Mouse (Mus musculus) C2C12 (cell line): ENCODE results near the gene Zfyve9. TPM values are rescaled to one million over a fixed set of nuclear protein-coding genes. Genes with fewer than 3 reads are reported as not detected.

Experiments
- H3K27me3 ChIP-seq: one replicate; pipeline ENCODE4 v1.6.1; 2011; ENCODE audit not compliant: control insufficient read depth, insufficient read depth, insufficient read length
- H3K36me3 ChIP-seq: one replicate; pipeline ENCODE4 v1.6.1; 2011; ENCODE audit not compliant: control insufficient read depth, insufficient read depth
- H3K4me3 ChIP-seq: one replicate; pipeline ENCODE4 v1.5.1; 2011; ENCODE audit warnings: mild to moderate bottlenecking, control low read depth; ENCODE audit not compliant: poor library complexity, insufficient read depth, severe bottlenecking
- H3K79me2 ChIP-seq: one replicate; pipeline ENCODE4 v1.6.1; 2011; ENCODE audit not compliant: control insufficient read depth, insufficient read depth
- H3K79me3 ChIP-seq: one replicate; pipeline ENCODE4 v1.6.1; 2011; ENCODE audit warnings: low read depth, control low read depth
- H3ac ChIP-seq: one replicate; pipeline ENCODE3; 2011; ENCODE audit warnings: low read depth; ENCODE audit not compliant: control insufficient read depth, insufficient read length
- CEBPB ChIP-seq: IDR thresholded peaks from one replicate; pipeline ENCODE4 v1.6.1; 2011; ENCODE audit warnings: low read depth, mild to moderate bottlenecking, control low read depth, moderate library complexity
- CTCF ChIP-seq: IDR thresholded peaks from one replicate; pipeline ENCODE4 v1.5.1; 2011; ENCODE audit not compliant: control insufficient read depth, insufficient read depth, insufficient read length
- FOSL1 ChIP-seq: IDR thresholded peaks from one replicate; pipeline ENCODE4 v1.8.0; 2011; ENCODE audit warnings: mild to moderate bottlenecking, low read length; ENCODE audit not compliant: poor library complexity, insufficient read depth, severe bottlenecking
- MAX ChIP-seq: IDR thresholded peaks from one replicate; pipeline ENCODE4 v1.6.1; 2011; ENCODE audit warnings: mild to moderate bottlenecking, control low read depth
- MYOD1 ChIP-seq: IDR thresholded peaks from one replicate; pipeline ENCODE4 v1.6.1; 2011; ENCODE audit warnings: low read depth; ENCODE audit not compliant: control insufficient read depth, insufficient read length
- MYOG ChIP-seq: IDR thresholded peaks from one replicate; pipeline ENCODE4 v1.6.1; 2011; ENCODE audit not compliant: control insufficient read depth, insufficient read length; ENCODE audit errors: extremely low read depth
- USF1 ChIP-seq: IDR thresholded peaks from one replicate; pipeline ENCODE4 v1.6.1; 2011; ENCODE audit warnings: low read depth, mild to moderate bottlenecking, control low read depth, moderate library complexity
- polyA plus RNA-seq: library from polyadenylated mRNA; unstranded; fragments of >200 nt; fragmentation: generic; extraction: Trizol; gene quantifications from one replicate; pipeline ENCODE4 v1.2.1, GENCODE M21; 2012; ENCODE audit warnings: missing spikeins

The Zfyve9 gene
- polyA plus RNA-seq, 1 experiment, result 5.5 TPM

DNA sequence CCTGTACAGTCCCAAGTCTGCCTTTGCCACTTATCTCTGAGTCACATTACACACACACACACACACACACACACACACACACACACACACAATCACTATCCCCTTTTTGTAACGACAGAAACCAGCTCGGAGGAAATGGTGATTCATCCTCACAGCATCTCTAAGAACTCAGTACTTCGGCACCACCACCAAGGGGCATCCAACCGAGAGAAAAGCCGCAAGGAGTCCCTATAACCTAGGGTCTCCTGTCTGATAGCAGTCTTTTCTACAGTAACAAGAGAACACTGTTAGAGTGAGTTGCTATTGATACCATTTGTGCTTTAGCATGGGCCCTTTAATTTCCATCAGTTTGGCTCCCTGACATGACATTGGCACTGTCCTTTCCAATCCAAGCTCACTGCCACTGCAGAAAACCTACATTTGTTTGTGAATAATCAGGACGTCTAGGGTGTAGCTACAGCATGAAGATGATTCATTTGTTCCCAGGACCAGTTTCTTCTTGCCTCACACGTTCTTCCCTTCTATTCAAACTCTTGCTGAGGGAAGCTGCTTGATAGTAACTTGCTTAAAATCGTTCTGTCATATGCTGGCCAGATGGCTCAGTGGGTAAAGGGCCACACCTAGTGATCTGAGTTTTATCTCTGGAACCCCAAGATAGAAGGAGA lies 2.0 kb upstream of the Zfyve9 start:
- peaks cover 25% of the 10 kb centered on the region for H3K79me2 ChIP-seq
- H3K36me3 ChIP-seq, result no peaks in the 10 kb centered on the region
- TF ChIP-seq CTCF (no peak), USF1 (no peak), FOSL1 (no peak), MYOG (no peak), MYOD1 (no peak), CEBPB (no peak), MAX (no peak)
- H3K27me3 ChIP-seq, result no peaks in the 10 kb centered on the region
- H3K4me3 ChIP-seq, result no peak overlapping the region
- no peak overlapping the region for H3ac ChIP-seq
- H3K79me3 ChIP-seq, result peaks cover 11% of the 10 kb centered on the region

DNA sequence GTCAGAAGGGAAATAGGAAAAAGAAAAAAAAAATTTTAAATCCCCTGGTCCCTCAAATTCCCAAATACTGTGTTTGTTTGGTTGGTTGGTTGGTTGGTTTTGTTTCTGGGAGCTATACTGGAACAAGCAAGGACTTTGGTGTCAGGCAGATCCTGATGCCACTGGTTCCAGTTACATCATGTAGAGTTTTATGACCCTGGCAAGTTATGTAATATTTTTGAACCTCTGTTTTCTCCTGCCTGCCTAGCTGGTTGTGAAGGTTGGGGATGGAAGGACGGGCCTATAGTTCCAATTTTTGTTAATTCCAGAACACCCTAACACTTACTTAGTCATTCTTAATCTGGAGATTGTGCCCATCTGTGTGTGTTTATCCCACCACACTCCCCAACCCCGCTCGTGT lies 998 bp upstream of the Zfyve9 start:
- Histone ChIP-seq H3K79me2 (peaks cover 34% of the 10 kb centered on the region), H3ac (no peak overlapping the region), H3K4me3 (no peak overlapping the region), H3K79me3 (peaks cover 15% of the 10 kb centered on the region), H3K27me3 (no peaks in the 10 kb centered on the region), H3K36me3 (no peaks in the 10 kb centered on the region)
- TF ChIP-seq MYOG (no peak), FOSL1 (no peak), MYOD1 (no peak), USF1 (no peak)

DNA sequence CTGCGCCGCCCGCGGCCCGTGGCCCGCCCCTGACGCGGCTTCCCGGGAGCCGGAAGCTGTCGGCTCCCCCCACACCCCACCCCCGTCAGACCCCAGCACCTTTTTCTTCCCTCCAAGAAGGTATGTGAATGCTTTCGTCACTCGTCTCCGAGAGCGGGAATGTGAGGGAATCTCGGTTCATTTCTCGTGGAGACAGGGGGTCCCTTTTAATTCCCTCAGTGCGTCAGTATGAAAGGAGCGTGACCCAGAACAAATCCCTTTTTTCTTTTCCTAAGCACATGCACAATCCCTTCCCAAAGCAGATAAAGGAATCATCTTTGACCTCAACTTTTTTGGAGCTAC lies 237 bp upstream of the Zfyve9 start:
- peak overlapping the region; percentile 72 for H3K4me3 ChIP-seq
- peaks cover 41% of the 10 kb centered on the region for H3K79me2 ChIP-seq
- no peaks in the 10 kb centered on the region for H3K36me3 ChIP-seq
- TF ChIP-seq CTCF, result no peak
- TF ChIP-seq MYOD1, result no peak
- no peak for TF ChIP-seq MYOG
- TF ChIP-seq CEBPB, result no peak
- TF ChIP-seq FOSL1, result no peak
- TF ChIP-seq USF1, result no peak
- TF ChIP-seq MAX, result no peak
- no peaks in the 10 kb centered on the region for H3K27me3 ChIP-seq
- H3ac ChIP-seq, result peak overlapping the region; percentile 93
- H3K79me3 ChIP-seq, result peaks cover 15% of the 10 kb centered on the region

DNA sequence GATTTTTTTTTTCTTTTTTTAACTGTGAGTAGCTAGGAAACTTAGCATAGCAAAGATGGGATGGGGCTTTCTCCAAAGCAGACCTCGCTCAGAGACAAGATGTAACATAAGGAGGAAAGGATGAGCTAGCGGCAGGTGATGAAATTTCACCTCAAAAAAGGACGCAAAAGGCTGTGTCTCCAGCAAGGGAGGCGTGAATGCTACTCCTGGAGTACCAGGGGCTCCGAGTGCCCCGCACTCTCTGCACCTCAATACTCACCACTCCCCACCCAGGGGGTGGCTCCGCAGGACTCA lies 888 bp downstream of the Zfyve9 start:
- peaks cover 15% of the 10 kb centered on the region for H3K79me3 ChIP-seq
- peak overlapping the region; percentile 72 for H3K4me3 ChIP-seq
- H3K36me3 ChIP-seq, result no peaks in the 10 kb centered on the region
- H3K79me2 ChIP-seq, result peaks cover 53% of the 10 kb centered on the region
- peak overlapping the region; percentile 93 for H3ac ChIP-seq
- TF ChIP-seq CEBPB (peak; percentile 7), MYOG (no peak), USF1 (no peak)
- no peaks in the 10 kb centered on the region for H3K27me3 ChIP-seq

DNA sequence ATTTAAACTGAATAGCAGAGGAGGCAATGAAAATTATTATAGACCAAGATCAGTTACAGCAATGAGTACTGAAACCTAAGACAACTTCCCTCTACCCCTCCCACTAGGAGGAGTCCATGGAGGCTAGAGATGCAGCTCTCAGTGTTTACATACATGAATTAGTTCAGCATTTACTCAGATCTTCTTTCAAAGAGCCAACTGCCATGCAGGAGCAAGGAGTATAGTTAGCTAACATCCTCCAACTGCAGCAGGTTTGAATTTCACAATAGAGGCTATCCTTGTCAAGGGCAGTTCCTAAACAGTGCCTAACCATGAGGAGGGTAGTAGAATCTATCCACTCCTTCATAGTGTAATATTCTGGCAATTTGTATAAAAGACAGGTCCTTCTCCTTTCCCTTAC lies 12.1 kb downstream of the Zfyve9 start:
- Histone ChIP-seq H3K27me3 (no peaks in the 10 kb centered on the region), H3K79me2 (peaks cover 18% of the 10 kb centered on the region), H3ac (no peak overlapping the region), H3K36me3 (no peaks in the 10 kb centered on the region), H3K79me3 (peaks cover 13% of the 10 kb centered on the region), H3K4me3 (no peak overlapping the region)
- TF ChIP-seq FOSL1 (no peak), MYOD1 (no peak), CTCF (no peak), CEBPB (no peak), USF1 (no peak)

DNA sequence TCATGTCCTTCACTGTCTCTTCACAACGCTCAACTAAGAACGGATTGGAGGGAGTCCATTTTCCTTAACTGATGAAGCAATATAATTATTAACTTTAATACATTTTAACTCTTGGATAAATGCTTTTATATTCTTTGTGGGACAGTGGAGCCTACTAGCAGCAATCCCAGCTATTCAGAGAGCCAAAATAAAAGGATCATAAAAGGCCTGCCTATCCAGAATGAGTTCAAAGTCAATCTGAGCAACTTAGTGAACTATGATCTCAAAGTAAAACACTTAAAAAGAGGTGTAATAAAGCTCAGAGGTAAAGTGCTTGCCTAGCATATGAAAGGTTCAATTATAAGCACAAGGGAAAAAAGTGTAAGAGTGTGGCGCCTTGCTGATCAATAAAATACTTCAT lies 21.0 kb downstream of the Zfyve9 start:
- H3K4me3 ChIP-seq, result no peak overlapping the region
- no peaks in the 10 kb centered on the region for H3K27me3 ChIP-seq
- no peak overlapping the region for H3ac ChIP-seq
- H3K79me2 ChIP-seq, result no peaks in the 10 kb centered on the region
- TF ChIP-seq USF1 (no peak), FOSL1 (no peak), CTCF (no peak), CEBPB (no peak), MAX (no peak), MYOG (no peak), MYOD1 (no peak)
- H3K79me3 ChIP-seq, result peaks cover 5% of the 10 kb centered on the region
- no peaks in the 10 kb centered on the region for H3K36me3 ChIP-seq
